Mouse (Mus musculus): Measurements from ENCODE around the gene Kdm5b.

Gene Kdm5b

GRCm38 (mm10) chr1:134671234-134672070 is 111.5 kb downstream of the Kdm5b start:
- no peak for DNase-seq (ENCODE audit: low read depth, low spot score)
- H3K27me3 ChIP-seq (ENCODE audit: control insufficient read depth, insufficient read depth, low read length, poor library complexity, severe bottlenecking), result no peaks in the 10 kb centered on the region
- H3K36me3 ChIP-seq (ENCODE audit: control insufficient read depth, insufficient read depth, low read length, poor library complexity, severe bottlenecking), result no peaks in the 10 kb centered on the region

- H3K27me3 ChIP-seq (ENCODE audit: control insufficient read depth, insufficient read depth, low read length, poor library complexity, severe bottlenecking), result no peaks in the 10 kb centered on the region
- DNase-seq (ENCODE audit: low read depth, low spot score), result peak; percentile 65
- H3K36me3 ChIP-seq (ENCODE audit: control insufficient read depth, insufficient read depth, low read length, poor library complexity, severe bottlenecking), result no peaks in the 10 kb centered on the region
These were observed 114.3 kb downstream of the Kdm5b start for GRCm38 (mm10) chr1:134674312-134674711.

DNA sequence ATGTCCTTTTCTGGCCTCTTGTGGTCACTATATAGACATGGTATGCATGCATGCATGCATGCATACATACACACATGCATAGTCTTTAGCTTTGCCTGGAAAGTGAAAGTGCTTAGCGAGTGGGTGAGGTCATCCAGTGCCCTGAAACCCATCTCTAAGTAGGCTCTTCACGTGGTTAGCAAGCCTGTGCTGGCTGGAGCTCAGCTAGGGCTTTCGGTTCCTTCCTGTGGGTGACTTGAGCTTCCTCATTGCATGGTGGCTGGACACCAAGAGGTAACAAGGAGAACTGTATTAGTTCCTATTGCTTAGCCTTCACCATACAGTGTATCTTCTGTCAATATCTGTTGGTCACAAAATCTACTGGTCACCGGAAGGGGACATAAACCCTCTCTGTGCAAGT is 119.5 kb downstream of the Kdm5b start:
- DNase-seq (ENCODE audit: low read depth, low spot score), result peak; percentile 89
- Histone ChIP-seq H3K36me3 (ENCODE audit: control insufficient read depth, insufficient read depth, low read length, poor library complexity, severe bottlenecking) (no peaks in the 10 kb centered on the region), H3K27me3 (ENCODE audit: control insufficient read depth, insufficient read depth, low read length, poor library complexity, severe bottlenecking) (peaks cover 2% of the 10 kb centered on the region; the same call in 1 of the 2 replicates)

DNA sequence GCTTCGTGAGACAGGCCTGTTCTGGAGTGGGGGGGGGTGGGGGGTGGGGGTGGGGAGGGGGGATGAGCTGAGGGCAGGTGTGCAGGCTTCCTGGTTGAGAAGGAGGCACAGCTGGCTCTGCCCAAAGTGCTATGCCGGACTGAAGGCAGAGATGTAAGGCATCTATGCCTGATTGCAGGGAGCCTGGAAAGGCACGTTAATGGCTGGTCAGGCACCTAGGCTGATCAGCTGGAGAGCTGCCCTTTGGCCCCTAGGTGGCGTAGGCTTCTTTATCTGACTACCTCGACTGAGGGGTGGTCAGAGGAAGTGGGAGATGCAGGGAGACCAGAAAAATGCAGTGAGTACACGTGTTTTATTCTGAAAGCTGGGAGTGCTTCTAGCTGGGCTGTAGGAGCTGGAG is 120.6 kb downstream of the Kdm5b start:
- Histone ChIP-seq H3K27me3 (ENCODE audit: control insufficient read depth, insufficient read depth, low read length, poor library complexity, severe bottlenecking) (peaks cover 2% of the 10 kb centered on the region; the same call in 1 of the 2 replicates), H3K36me3 (ENCODE audit: control insufficient read depth, insufficient read depth, low read length, poor library complexity, severe bottlenecking) (no peaks in the 10 kb centered on the region)
- no peak for DNase-seq (ENCODE audit: low read depth, low spot score)

DNA sequence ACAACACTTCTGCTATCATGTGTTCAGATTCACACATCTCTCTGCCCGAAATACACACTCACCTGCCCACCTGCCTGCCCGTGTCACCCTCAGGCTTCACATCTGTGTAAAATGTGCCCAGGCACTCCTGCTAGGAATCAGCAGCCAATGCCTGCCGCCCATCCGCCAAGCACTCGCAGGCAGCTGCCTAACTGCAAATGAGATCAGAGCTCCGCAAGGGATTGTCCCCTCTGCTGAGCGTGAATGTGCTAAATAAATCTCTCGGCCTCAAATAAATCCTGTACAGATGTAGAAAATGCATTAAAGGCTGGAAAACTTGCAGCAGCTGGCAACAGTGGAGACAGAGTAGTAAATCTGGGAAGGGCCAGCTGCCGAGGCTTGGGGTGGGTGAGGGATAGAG is 122.5 kb downstream of the Kdm5b start:
- Histone ChIP-seq H3K36me3 (ENCODE audit: control insufficient read depth, insufficient read depth, low read length, poor library complexity, severe bottlenecking) (no peaks in the 10 kb centered on the region), H3K27me3 (ENCODE audit: control insufficient read depth, insufficient read depth, low read length, poor library complexity, severe bottlenecking) (peaks cover 2% of the 10 kb centered on the region; the same call in 1 of the 2 replicates)
- no peak for DNase-seq (ENCODE audit: low read depth, low spot score)

All from splenic B cell, adult 2 months (primary cell).